Mouse (Mus musculus) lung, postnatal 0 days (tissue): ENCODE measurements at regions not wholly inside any gene's neighbourhood (a gene's known extent, or its start where the extent isn't known, plus 50 kb on each side); places are given as distances from the start of the nearest gene placed in this dataset.

Source experiments
- CTCF ChIP-seq: IDR thresholded peaks from 2 replicates; pipeline ENCODE4 v1.5.1; 2016; ENCODE audit warnings: antibody characterized with exemption, mild to moderate bottlenecking
- EP300 ChIP-seq: IDR thresholded peaks from 2 replicates; pipeline ENCODE4 v1.6.1; 2016; ENCODE audit warnings: antibody characterized with exemption, mild to moderate bottlenecking, control low read depth

- TF ChIP-seq CTCF = no peak
- no peak for TF ChIP-seq EP300
Measured at GRCm38 (mm10) chr12:27062511-27063264, 279.7 kb downstream of the Sox11 start.
